Mouse (Mus musculus) limb, embryonic 14.5 days (tissue): ENCODE data around the gene Inpp5f. TPM values are rescaled to one million over a fixed set of nuclear protein-coding genes. Genes with fewer than 3 reads are reported as not detected.
"Not testable (repeated sequence)": the region's sequence is repeated elsewhere in the genome, so short reads cannot be mapped to it uniquely, and the experiment has no call there.

Source experiments
- ATAC-seq: fragments of 200-750 bp; cut with Nextera tagmentation; 2 replicates; pipeline ENCODE4 v1.8.0; 2017; ENCODE audit warnings: low read depth, moderate number of reproducible peaks, moderate TSS enrichment; ENCODE audit not compliant: low FRiP score
- DNase-seq: peaks from one replicate; pipeline ENCODE4 v3.0.0-alpha.2; 2015; ENCODE audit warnings: low spot score
- H3K27ac ChIP-seq: fragments of 300-500 bp; sonication (generic); replicated peaks from 2 replicates; pipeline ENCODE4 v1.5.1; 2014; ENCODE audit warnings: low read depth, mild to moderate bottlenecking, low read length, moderate library complexity, mixed read lengths
- H3K27me3 ChIP-seq: fragments of 300-500 bp; sonication (generic); 2 replicates; pipeline ENCODE4 v1.6.1; 2014; ENCODE audit warnings: low read length, mixed read lengths; ENCODE audit not compliant: control insufficient read depth, insufficient read depth
- H3K36me3 ChIP-seq: fragments of 300-500 bp; sonication (generic); 2 replicates; pipeline ENCODE4 v1.6.1; 2014; ENCODE audit warnings: mild to moderate bottlenecking, low read length, moderate library complexity, mixed read lengths; ENCODE audit not compliant: control insufficient read depth, insufficient read depth
- H3K4me1 ChIP-seq: fragments of 300-500 bp; sonication (generic); 2 replicates; pipeline ENCODE4 v1.6.1; 2014; ENCODE audit warnings: antibody characterized with exemption, low read length, mixed read lengths; ENCODE audit not compliant: control insufficient read depth, insufficient read depth
- H3K4me2 ChIP-seq: fragments of 300-500 bp; sonication (generic); replicated peaks from 2 replicates; pipeline ENCODE4 v1.6.1; 2014; ENCODE audit warnings: low read depth, mild to moderate bottlenecking, low read length, moderate library complexity; ENCODE audit not compliant: severe bottlenecking
- H3K4me3 ChIP-seq: fragments of 300-500 bp; sonication (generic); replicated peaks from 2 replicates; pipeline ENCODE4 v1.5.1; 2014; ENCODE audit warnings: low read length
- H3K9ac ChIP-seq: fragments of 300-500 bp; sonication (generic); 2 replicates; pipeline ENCODE4 v1.6.1; 2014; ENCODE audit warnings: mild to moderate bottlenecking, low read depth, low read length, moderate library complexity; ENCODE audit not compliant: severe bottlenecking
- H3K9me3 ChIP-seq: fragments of 300-500 bp; sonication (generic); 2 replicates; pipeline ENCODE4 v1.6.1; 2016; ENCODE audit warnings: low read length; ENCODE audit not compliant: control insufficient read depth
- POLR2A ChIP-seq: fragments of 200-500 bp; IDR thresholded peaks from 2 replicates; pipeline ENCODE4 v1.8.0; 2012; ENCODE audit warnings: inconsistent platforms, mild to moderate bottlenecking, moderate library complexity, borderline replicate concordance; ENCODE audit not compliant: insufficient read depth, insufficient read length; ENCODE audit errors: extremely low read depth
- WGBS: fragments of 180-500 bp; shearing (Covaris S2); extraction: QIAGEN DNeasy Blood & Tissue Kit; methylation state at CpG from one replicate; pipeline ENCODE4 v1.1.7; 2014; 5-methylcytosine and 5-hydroxymethylcytosine counted together
- polyA plus RNA-seq, 2 experiments: library from polyadenylated mRNA; depleted of rRNA in 1 of 2; stranded (reverse) in 1 of 2; unstranded in 1 of 2; fragments of >200 nt; fragmentation: Nextera tagmentation in 1 of 2; extraction: Ambion mirVana in 1 of 2; gene quantifications; 2 replicates each; pipeline versions ENCODE4 v1.2.1 to v1.2.3; 2012 to 2014

Inpp5f gene
- polyA plus RNA-seq, 2 experiments: 10.9 to 20.2 TPM

DNA sequence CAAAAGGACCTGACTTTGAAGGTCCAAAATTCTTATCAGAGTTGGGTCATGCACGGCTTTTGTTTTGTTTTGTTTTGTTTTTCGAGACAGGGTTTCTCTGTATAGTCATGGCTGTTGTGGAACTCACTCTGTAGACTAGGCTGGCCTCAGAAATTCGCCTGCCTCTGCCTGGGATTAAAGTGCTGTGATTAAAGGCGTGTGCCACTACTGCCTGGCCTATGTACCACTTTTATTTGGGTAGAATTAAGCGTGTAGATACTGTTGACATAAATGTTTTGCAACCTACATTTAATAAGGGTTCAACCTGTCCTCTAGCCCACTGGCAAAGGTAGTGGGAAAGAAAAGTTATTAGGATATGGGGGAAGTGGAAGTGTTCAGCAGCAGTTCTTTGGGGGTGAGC lies 12.1 kb upstream of the Inpp5f start:
- Histone ChIP-seq H3K9ac (no peak overlapping the region), H3K4me2 (no peak overlapping the region), H3K4me1 (no peaks in the 10 kb centered on the region), H3K27ac (no peak overlapping the region), H3K9me3 (peaks cover 6% of the 10 kb centered on the region), H3K4me3 (no peak overlapping the region), H3K36me3 (no peaks in the 10 kb centered on the region), H3K27me3 (no peaks in the 10 kb centered on the region)
- 84% methylated on average over 5 of the region's 5 CpGs for WGBS
- no peak for DNase-seq
- TF ChIP-seq POLR2A: no peak
- no peak for ATAC-seq

DNA sequence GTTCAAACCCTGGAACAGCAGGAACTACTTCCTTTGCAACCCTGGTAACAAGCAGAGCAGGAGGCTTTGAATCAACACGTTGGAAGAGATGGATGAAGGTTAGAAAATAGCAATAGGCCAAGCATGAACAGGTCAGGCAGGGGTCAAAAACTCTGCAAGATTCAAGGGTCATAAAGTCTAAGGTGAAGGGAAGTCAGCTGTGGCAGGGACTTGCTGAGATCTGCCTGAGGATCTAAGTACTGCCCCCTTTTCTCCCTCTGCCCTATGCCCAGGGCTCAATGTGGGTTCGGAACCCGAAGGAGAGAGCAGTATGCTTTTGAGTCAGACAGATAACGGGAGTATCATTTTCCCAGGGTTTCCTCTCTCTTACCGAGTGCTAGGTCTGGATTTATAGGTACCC lies 9.3 kb upstream of the Inpp5f start:
- WGBS: 56% methylated on average over 5 of the region's 5 CpGs
- no peaks in the 10 kb centered on the region for H3K4me1 ChIP-seq
- H3K4me3 ChIP-seq: no peak overlapping the region
- peaks cover 2% of the 10 kb centered on the region for H3K9me3 ChIP-seq
- no peak overlapping the region for H3K4me2 ChIP-seq
- TF ChIP-seq POLR2A: no peak
- no peak for DNase-seq
- H3K27ac ChIP-seq: no peak overlapping the region
- ATAC-seq: no peak
- no peaks in the 10 kb centered on the region for H3K36me3 ChIP-seq
- no peak overlapping the region for H3K9ac ChIP-seq
- no peaks in the 10 kb centered on the region for H3K27me3 ChIP-seq

DNA sequence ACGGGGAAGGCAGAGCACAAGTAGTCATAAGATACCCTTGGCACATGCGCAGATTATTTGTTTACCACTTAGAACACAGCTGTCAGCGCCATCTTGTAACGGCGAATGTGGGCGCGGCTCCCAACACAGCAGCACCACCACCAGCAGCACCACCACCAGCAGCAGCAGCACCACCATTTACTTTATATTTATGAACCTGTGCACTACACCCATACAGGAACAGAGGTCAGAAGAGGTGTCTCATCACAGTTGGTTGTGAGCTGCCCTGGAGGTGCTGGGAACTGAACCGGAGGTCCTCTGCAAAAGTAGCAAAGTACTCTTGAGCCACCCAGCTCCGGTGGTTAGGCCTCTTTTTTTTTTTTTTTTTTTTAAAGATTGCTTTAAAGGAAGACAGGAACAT lies 1.2 kb upstream of the Inpp5f start:
- H3K4me2 ChIP-seq, ATAC-seq, DNase-seq, H3K4me1 ChIP-seq, H3K9ac ChIP-seq, H3K4me3 ChIP-seq, H3K9me3 ChIP-seq, H3K27me3 ChIP-seq, H3K36me3 ChIP-seq, H3K27ac ChIP-seq: not testable (repeated sequence)
- 97% methylated on average over 7 of the region's 9 CpGs for WGBS

DNA sequence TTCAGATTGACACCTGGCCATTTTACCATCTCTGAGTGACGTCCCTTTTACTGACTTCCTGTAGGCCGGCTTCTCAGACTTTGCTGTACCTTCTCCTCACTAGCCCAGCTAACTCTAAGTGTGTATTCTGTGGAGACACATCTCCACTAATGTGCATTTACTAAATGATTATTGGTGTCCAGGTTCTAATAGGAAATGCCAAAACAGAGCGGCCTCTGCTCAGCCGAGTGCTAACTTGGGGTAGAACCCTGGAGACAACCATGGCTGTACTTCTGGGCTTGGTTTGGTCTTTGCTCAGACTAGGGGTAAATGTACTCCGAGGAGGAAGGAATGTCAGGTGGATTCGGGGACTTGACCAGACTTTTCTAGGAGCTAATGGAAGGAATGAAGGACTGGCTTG lies 638 bp upstream of the Inpp5f start:
- Histone ChIP-seq H3K4me1 (peaks cover 10% of the 10 kb centered on the region), H3K4me2 (peak overlapping the region; percentile 80), H3K36me3 (no peaks in the 10 kb centered on the region), H3K9me3 (no peaks in the 10 kb centered on the region), H3K27me3 (no peaks in the 10 kb centered on the region), H3K27ac (no peak overlapping the region), H3K9ac (no peak overlapping the region; the same call in 1 of the 2 replicates), H3K4me3 (peak overlapping the region; percentile 87)
- 88% methylated on average over 6 of the region's 6 CpGs for WGBS
- no peak for ATAC-seq
- DNase-seq: no peak
- no peak for TF ChIP-seq POLR2A

DNA sequence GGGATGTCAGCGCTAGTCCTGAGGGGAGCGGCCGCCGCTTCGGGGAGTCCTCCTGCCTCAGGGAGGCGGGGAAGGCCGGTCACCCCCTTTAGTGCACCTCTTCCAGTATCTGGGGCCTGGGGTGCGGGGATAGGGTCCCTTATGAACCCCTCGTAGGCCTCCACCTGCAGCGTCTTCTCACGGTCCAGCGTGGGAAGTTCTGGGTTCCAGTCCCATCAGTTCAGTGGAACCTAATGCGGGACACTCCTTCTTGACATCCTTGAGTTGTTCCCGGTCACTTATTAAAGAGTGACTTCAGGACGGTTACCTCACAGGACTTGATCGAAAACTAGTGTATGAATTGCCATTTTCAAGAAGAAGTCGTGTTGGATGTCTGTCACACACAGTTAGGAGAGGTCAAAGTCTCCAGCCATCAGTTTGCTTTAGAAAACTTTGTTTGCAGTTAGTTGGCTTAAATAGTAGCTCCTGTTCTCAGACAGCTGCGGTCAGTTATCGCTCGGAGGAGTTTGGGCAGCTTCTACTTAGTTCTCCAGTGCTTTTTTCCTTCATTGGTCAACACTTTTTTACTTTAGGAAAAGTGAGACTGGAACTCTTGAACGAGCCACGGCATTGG lies 777 bp downstream of the Inpp5f start:
- ATAC-seq (no peak), DNase-seq (no peak)
- Histone ChIP-seq H3K9me3 (no peaks in the 10 kb centered on the region), H3K4me1 (peaks cover 10% of the 10 kb centered on the region), H3K4me3 (peak overlapping the region; percentile 87), H3K4me2 (peak overlapping the region; percentile 80), H3K9ac (peak overlapping the region; percentile 87), H3K36me3 (no peaks in the 10 kb centered on the region), H3K27me3 (no peaks in the 10 kb centered on the region), H3K27ac (0 out of 2 replicates have a peak overlapping the region, but pooled peaks have one; percentile 81)
- TF ChIP-seq POLR2A: no peak
- WGBS: 16% methylated on average over 21 of the region's 22 CpGs
